Mouse (Mus musculus) limb, embryonic 14.5 days (tissue): ENCODE measurements at regions not wholly inside any gene's neighbourhood (a gene's known extent, or its start where the extent isn't known, plus 50 kb on each side); places are given as distances from the start of the nearest gene placed in this dataset.

Source experiments
- ATAC-seq: fragments of 200-750 bp; cut with Nextera tagmentation; 2 replicates; pipeline ENCODE4 v1.8.0; 2017; ENCODE audit warnings: low read depth, moderate number of reproducible peaks, moderate TSS enrichment; ENCODE audit not compliant: low FRiP score
- DNase-seq: peaks from one replicate; pipeline ENCODE4 v3.0.0-alpha.2; 2015; ENCODE audit warnings: low spot score
- H3K27ac ChIP-seq: fragments of 300-500 bp; sonication (generic); replicated peaks from 2 replicates; pipeline ENCODE4 v1.5.1; 2014; ENCODE audit warnings: low read depth, mild to moderate bottlenecking, low read length, moderate library complexity, mixed read lengths
- H3K27me3 ChIP-seq: fragments of 300-500 bp; sonication (generic); 2 replicates; pipeline ENCODE4 v1.6.1; 2014; ENCODE audit warnings: low read length, mixed read lengths; ENCODE audit not compliant: control insufficient read depth, insufficient read depth
- H3K36me3 ChIP-seq: fragments of 300-500 bp; sonication (generic); 2 replicates; pipeline ENCODE4 v1.6.1; 2014; ENCODE audit warnings: mild to moderate bottlenecking, low read length, moderate library complexity, mixed read lengths; ENCODE audit not compliant: control insufficient read depth, insufficient read depth
- H3K4me1 ChIP-seq: fragments of 300-500 bp; sonication (generic); 2 replicates; pipeline ENCODE4 v1.6.1; 2014; ENCODE audit warnings: antibody characterized with exemption, low read length, mixed read lengths; ENCODE audit not compliant: control insufficient read depth, insufficient read depth
- H3K4me2 ChIP-seq: fragments of 300-500 bp; sonication (generic); replicated peaks from 2 replicates; pipeline ENCODE4 v1.6.1; 2014; ENCODE audit warnings: low read depth, mild to moderate bottlenecking, low read length, moderate library complexity; ENCODE audit not compliant: severe bottlenecking
- H3K4me3 ChIP-seq: fragments of 300-500 bp; sonication (generic); replicated peaks from 2 replicates; pipeline ENCODE4 v1.5.1; 2014; ENCODE audit warnings: low read length
- H3K9ac ChIP-seq: fragments of 300-500 bp; sonication (generic); 2 replicates; pipeline ENCODE4 v1.6.1; 2014; ENCODE audit warnings: mild to moderate bottlenecking, low read depth, low read length, moderate library complexity; ENCODE audit not compliant: severe bottlenecking
- H3K9me3 ChIP-seq: fragments of 300-500 bp; sonication (generic); 2 replicates; pipeline ENCODE4 v1.6.1; 2016; ENCODE audit warnings: low read length; ENCODE audit not compliant: control insufficient read depth
- POLR2A ChIP-seq: fragments of 200-500 bp; IDR thresholded peaks from 2 replicates; pipeline ENCODE4 v1.8.0; 2012; ENCODE audit warnings: inconsistent platforms, mild to moderate bottlenecking, moderate library complexity, borderline replicate concordance; ENCODE audit not compliant: insufficient read depth, insufficient read length; ENCODE audit errors: extremely low read depth
- WGBS: fragments of 180-500 bp; shearing (Covaris S2); extraction: QIAGEN DNeasy Blood & Tissue Kit; methylation state at CpG from one replicate; pipeline ENCODE4 v1.1.7; 2014; 5-methylcytosine and 5-hydroxymethylcytosine counted together

- no peak overlapping the region for H3K9ac ChIP-seq
- TF ChIP-seq POLR2A, result no peak
- H3K27ac ChIP-seq, result no peak overlapping the region
- H3K9me3 ChIP-seq, result no peaks in the 10 kb centered on the region
- no peaks in the 10 kb centered on the region for H3K27me3 ChIP-seq
- DNase-seq (no peak), ATAC-seq (no peak)
- H3K4me2 ChIP-seq, result no peak overlapping the region
- peaks cover 18% of the 10 kb centered on the region for H3K4me1 ChIP-seq
- no peaks in the 10 kb centered on the region for H3K36me3 ChIP-seq
- H3K4me3 ChIP-seq, result no peak overlapping the region
- WGBS, result 26% methylated on average over 9 of the region's 9 CpGs
Measured at GRCm38 (mm10) chr1:62905739-62906138, 202.7 kb downstream of the Nrp2 start.

GRCm38 (mm10) chr1:62907243-62907642 lies 204.2 kb downstream of the Nrp2 start:
- no peak for TF ChIP-seq POLR2A
- H3K9ac ChIP-seq, result no peak overlapping the region
- H3K9me3 ChIP-seq, result no peaks in the 10 kb centered on the region
- peaks cover 18% of the 10 kb centered on the region for H3K4me1 ChIP-seq
- DNase-seq (no peak), ATAC-seq (no peak)
- H3K36me3 ChIP-seq, result no peaks in the 10 kb centered on the region
- no peak overlapping the region for H3K27ac ChIP-seq
- H3K4me3 ChIP-seq, result no peak overlapping the region
- H3K4me2 ChIP-seq, result no peak overlapping the region
- WGBS, result 83% methylated on average over 10 of the region's 10 CpGs
- H3K27me3 ChIP-seq, result no peaks in the 10 kb centered on the region
